ENCODE assay signal across 12 mouse cellular contexts in genomic region chr17:71795521-71796205, GRCm38 (mm10). TPM values are rescaled to one million over a fixed set of nuclear protein-coding genes. Genes with fewer than 3 reads are reported as not detected.
DNase-seq lines count a peak whose midpoint lies in the region; ATAC-seq and TF ChIP-seq lines count a peak whose summit lies in the region.
"Had no signal": no experiment of that assay in that cellular context is flagged by ENCODE, and none has a peak within 500 bp of the region (broad histone marks: within the 10 kb centered on the region; RNA-seq: fewer than 3 reads in every experiment).

No protein-coding gene starts in this region.

- no peaks in the 10 kb centered on the region for H3K9me3 ChIP-seq in kidney, embryonic 15.5 days (replicated peaks)
- no peaks in the 10 kb centered on the region for H3K9me3 ChIP-seq in midbrain, embryonic 15.5 days
- H3K9me3 ChIP-seq: embryonic facial prominence, embryonic 12.5 days; midbrain, embryonic 13.5 days had no signal

- no peaks in the 10 kb centered on the region for H3K79me2 ChIP-seq in myocyte (ENCODE audit: control insufficient read depth, insufficient read depth)

- whole genome bisulfite sequencing in kidney, embryonic 15.5 days, result 56% methylated on average over 15 of the region's 15 CpGs
- WGBS in midbrain, embryonic 15.5 days, result 88% methylated on average over 15 of the region's 15 CpGs

- no peak overlapping the region for H3K4me3 ChIP-seq in kidney, embryonic 15.5 days (replicated peaks)
- H3K4me3 ChIP-seq in embryonic fibroblast, embryonic 13.5 days (ENCODE audit: insufficient read depth, low read length), result no peak overlapping the region
- H3K4me3 ChIP-seq in myocyte, result no peak overlapping the region
- no peak overlapping the region for H3K4me3 ChIP-seq in midbrain, embryonic 15.5 days
- H3K4me3 ChIP-seq: embryonic facial prominence, embryonic 12.5 days; midbrain, embryonic 13.5 days had no signal

- no peaks in the 10 kb centered on the region for H3K4me1 ChIP-seq in kidney, embryonic 15.5 days
- no peaks in the 10 kb centered on the region for H3K4me1 ChIP-seq in embryonic fibroblast, embryonic 13.5 days (ENCODE audit: control insufficient read depth, insufficient read depth, low read length)
- no peaks in the 10 kb centered on the region for H3K4me1 ChIP-seq in midbrain, embryonic 15.5 days
- H3K4me1 ChIP-seq: embryonic facial prominence, embryonic 12.5 days; midbrain, embryonic 13.5 days had no signal

- 0 out of 2 replicates have a peak overlapping the region, but pooled peaks have one; percentile 23 for H3K27ac ChIP-seq in kidney, embryonic 15.5 days
- peak overlapping the region; percentile 7; the same call in 1 of the 2 replicates for H3K27ac ChIP-seq in embryonic fibroblast, embryonic 13.5 days (ENCODE audit: insufficient read depth, low read length)
- H3K27ac ChIP-seq in midbrain, embryonic 15.5 days, result no peak overlapping the region
- H3K27ac ChIP-seq: embryonic facial prominence, embryonic 12.5 days; midbrain, embryonic 13.5 days had no signal

- no peak for DNase-seq in kidney, postnatal 25 days
- peak; percentile 82 for DNase-seq in NIH3T3 (ENCODE audit: low read depth)
- DNase-seq in kidney, adult 8-10 months, result no peak
- DNase-seq: cerebellum, adult 2 months; left cerebral cortex, postnatal 4 days; right cerebral cortex, postnatal 4 days had no signal

- H3K36me3 ChIP-seq in kidney, embryonic 15.5 days, result peaks cover 7% of the 10 kb centered on the region; the same call in 1 of the 2 replicates
- H3K36me3 ChIP-seq in myocyte (ENCODE audit: control insufficient read depth, insufficient read depth), result no peaks in the 10 kb centered on the region
- peaks cover 3% of the 10 kb centered on the region; the same call in 1 of the 2 replicates for H3K36me3 ChIP-seq in midbrain, embryonic 15.5 days (replicated peaks)

- H3K4me2 ChIP-seq in kidney, embryonic 15.5 days, result no peak overlapping the region
- peak overlapping the region; percentile 55 for H3K4me2 ChIP-seq in myocyte (ENCODE audit: low read depth)
- no peak overlapping the region for H3K4me2 ChIP-seq in midbrain, embryonic 15.5 days
- H3K4me2 ChIP-seq: embryonic facial prominence, embryonic 12.5 days; midbrain, embryonic 13.5 days had no signal

- H3ac ChIP-seq in myocyte (ENCODE audit: control insufficient read depth, insufficient read length), result no peak overlapping the region

- H3K27me3 ChIP-seq in kidney, embryonic 15.5 days, result no peaks in the 10 kb centered on the region
- H3K27me3 ChIP-seq in myocyte (ENCODE audit: control insufficient read depth, insufficient read depth, insufficient read length), result no peaks in the 10 kb centered on the region
- H3K27me3 ChIP-seq in midbrain, embryonic 15.5 days (replicated peaks), result no peaks in the 10 kb centered on the region
- H3K27me3 ChIP-seq: embryonic facial prominence, embryonic 12.5 days; midbrain, embryonic 13.5 days had no signal

- no peak for TF ChIP-seq POLR2A in embryonic fibroblast, embryonic 13.5 days (IDR thresholded peaks at IDR 0.05; ENCODE audit: low read depth, low read length)
- TF ChIP-seq POLR2A in myocyte (IDR thresholded peaks at IDR 0.05; ENCODE audit: insufficient read length, low read depth), result no peak

- no peak overlapping the region for H3K9ac ChIP-seq in kidney, embryonic 15.5 days
- H3K9ac ChIP-seq in midbrain, embryonic 15.5 days, result no peak overlapping the region
- H3K9ac ChIP-seq: embryonic facial prominence, embryonic 12.5 days; midbrain, embryonic 13.5 days had no signal

- no peak for TF ChIP-seq CTCF in embryonic fibroblast, embryonic 13.5 days (IDR thresholded peaks at IDR 0.05; ENCODE audit: borderline replicate concordance, insufficient read depth, low read length)

- no peak for ATAC-seq in kidney, embryonic 15.5 days (replicated peaks; ENCODE audit: low FRiP score)
- no peak for ATAC-seq in midbrain, embryonic 15.5 days (replicated peaks)
- ATAC-seq: midbrain, embryonic 13.5 days had no signal

TF ChIP-seq in myocyte, 11 proteins besides CTCF, POLR2A, EP300 and RAD21:
- TF ChIP-seq TCF12 (IDR thresholded peaks at IDR 0.05; ENCODE audit: insufficient read depth, poor library complexity, severe bottlenecking), result no peak
- TF ChIP-seq CEBPB (IDR thresholded peaks at IDR 0.05; ENCODE audit: insufficient read depth, poor library complexity, severe bottlenecking), result no peak
- TF ChIP-seq MYOD1 (IDR thresholded peaks at IDR 0.05; ENCODE audit: control insufficient read depth in 1 of 3, insufficient read length in 2 of 3, low read depth in 2 of 3), result no peak
- TF ChIP-seq TCF3 (IDR thresholded peaks at IDR 0.05; ENCODE audit: insufficient read length, low read depth), result no peak
- no peak for TF ChIP-seq POLR2AphosphoS2 (IDR thresholded peaks at IDR 0.05; ENCODE audit: insufficient read length, low read depth)
- no peak for TF ChIP-seq SRF (IDR thresholded peaks at IDR 0.05; ENCODE audit: control insufficient read depth, insufficient read length, low read depth)
- TF ChIP-seq MYOG (IDR thresholded peaks at IDR 0.05; ENCODE audit: control insufficient read depth in 1 of 3, insufficient read depth in 1 of 3, insufficient read length in 2 of 3, low read depth in 2 of 3), result no peak
- no peak for TF ChIP-seq USF1 (IDR thresholded peaks at IDR 0.05; ENCODE audit: low read depth)
- no peak for TF ChIP-seq REST (IDR thresholded peaks at IDR 0.05; ENCODE audit: insufficient read depth, insufficient read length)
- no peak for TF ChIP-seq E2F4 (IDR thresholded peaks at IDR 0.05; ENCODE audit: insufficient read depth)
- TF ChIP-seq MAX (IDR thresholded peaks at IDR 0.05; ENCODE audit: low read depth), result no peak
TF ChIP-seq in myocyte: peak in this region for 0.

RNA-seq across cellular contexts. Expression of gene Clip4, which starts 27.4 kb away (rescaled TPM):
- 5.5 and 5.7 TPM in 2 replicates for polyA plus RNA-seq in kidney, embryonic 15.5 days (2015; fragmentation: Nextera tagmentation; extraction: Ambion mirVana)
- 14.9 and 25.8 TPM in 2 replicates for polyA plus RNA-seq in embryonic fibroblast, embryonic 13.5 days (2011; ENCODE audit: insufficient read length, low read depth, missing spikeins)
- polyA plus RNA-seq in myocyte (2012; fragmentation: generic; extraction: Trizol), result 4.2 TPM
- 12.7 and 13.7 TPM in 2 replicates for polyA plus RNA-seq in midbrain, embryonic 15.5 days (2015; fragmentation: Nextera tagmentation; extraction: Ambion mirVana)

RNA-seq across cellular contexts. Expression of gene Pcare, which starts 43.0 kb away (rescaled TPM):
- polyA plus RNA-seq in kidney, embryonic 15.5 days (2015; fragmentation: Nextera tagmentation; extraction: Ambion mirVana), result not detected in 2 replicates
- polyA plus RNA-seq in embryonic fibroblast, embryonic 13.5 days (2011; ENCODE audit: insufficient read length, low read depth, missing spikeins), result not detected in 2 replicates
- not detected for polyA plus RNA-seq in myocyte (2012; fragmentation: generic; extraction: Trizol)
- polyA plus RNA-seq in midbrain, embryonic 15.5 days (2015; fragmentation: Nextera tagmentation; extraction: Ambion mirVana), result not detected in 2 replicates
- polyA plus RNA-seq: cerebellum, adult 2 months; embryonic facial prominence, embryonic 12.5 days; midbrain, embryonic 13.5 days had no signal
